Mouse (Mus musculus) forebrain, embryonic 11.5 days (tissue): ENCODE results near the gene Gbx1. TPM values are rescaled to one million over a fixed set of nuclear protein-coding genes. Genes with fewer than 3 reads are reported as not detected.
"Not testable (repeated sequence)": the region's sequence is repeated elsewhere in the genome, so short reads cannot be mapped to it uniquely, and the experiment has no call there.

Source experiments
- ATAC-seq: fragments of 200-750 bp; cut with Nextera tagmentation; replicated peaks from 2 replicates; pipeline ENCODE4 v1.8.0; 2017; ENCODE audit warnings: moderate TSS enrichment; ENCODE audit not compliant: low FRiP score
- DNase-seq: peaks from one replicate; pipeline ENCODE4 v3.0.0-alpha.2; 2017; ENCODE audit warnings: low spot score
- H3K27ac ChIP-seq: fragments of 300-500 bp; sonication (generic); 2 replicates; pipeline ENCODE4 v1.5.1; 2014; ENCODE audit warnings: low read depth, low read length
- H3K27me3 ChIP-seq: fragments of 300-500 bp; sonication (generic); 2 replicates; pipeline ENCODE4 v1.6.1; 2014; ENCODE audit warnings: mild to moderate bottlenecking, low read length, mixed read lengths; ENCODE audit not compliant: control insufficient read depth, insufficient read depth
- H3K36me3 ChIP-seq: fragments of 300-500 bp; sonication (generic); 2 replicates; pipeline ENCODE4 v1.6.1; 2014; ENCODE audit warnings: mild to moderate bottlenecking, low read length, moderate library complexity, mixed read lengths; ENCODE audit not compliant: control insufficient read depth, insufficient read depth
- H3K4me1 ChIP-seq: fragments of 300-500 bp; sonication (generic); replicated peaks from 2 replicates; pipeline ENCODE4 v1.6.1; 2014; ENCODE audit warnings: low read length, mixed read lengths; ENCODE audit not compliant: control insufficient read depth, insufficient read depth
- H3K4me2 ChIP-seq: fragments of 300-500 bp; sonication (generic); 2 replicates; pipeline ENCODE4 v1.6.1; 2014; ENCODE audit warnings: low read depth, mild to moderate bottlenecking, low read length, moderate library complexity, mixed read lengths; ENCODE audit not compliant: severe bottlenecking
- H3K4me3 ChIP-seq: fragments of 300-500 bp; sonication (generic); 2 replicates; pipeline ENCODE4 v1.5.1; 2014; ENCODE audit warnings: low read depth, low read length
- H3K9ac ChIP-seq: fragments of 300-500 bp; sonication (generic); 2 replicates; pipeline ENCODE4 v1.6.1; 2014; ENCODE audit warnings: low read length
- H3K9me3 ChIP-seq: fragments of 300-500 bp; sonication (generic); 2 replicates; pipeline ENCODE4 v1.6.1; 2016; ENCODE audit warnings: low read length, mixed read lengths; ENCODE audit not compliant: control insufficient read depth
- WGBS: fragments of 180-500 bp; shearing (Covaris S2); extraction: QIAGEN DNeasy Blood & Tissue Kit; methylation state at CpG from one replicate; pipeline ENCODE4 v1.1.7; 2014; 5-methylcytosine and 5-hydroxymethylcytosine counted together
- polyA plus RNA-seq: library from polyadenylated mRNA; unstranded; fragments of >200 nt; fragmentation: Nextera tagmentation; extraction: Ambion mirVana; gene quantifications from 2 replicates; pipeline ENCODE4 v1.2.1, GENCODE M21; 2014

Gene Gbx1
- 0.64 and 0.79 TPM in 2 replicates for polyA plus RNA-seq

DNA sequence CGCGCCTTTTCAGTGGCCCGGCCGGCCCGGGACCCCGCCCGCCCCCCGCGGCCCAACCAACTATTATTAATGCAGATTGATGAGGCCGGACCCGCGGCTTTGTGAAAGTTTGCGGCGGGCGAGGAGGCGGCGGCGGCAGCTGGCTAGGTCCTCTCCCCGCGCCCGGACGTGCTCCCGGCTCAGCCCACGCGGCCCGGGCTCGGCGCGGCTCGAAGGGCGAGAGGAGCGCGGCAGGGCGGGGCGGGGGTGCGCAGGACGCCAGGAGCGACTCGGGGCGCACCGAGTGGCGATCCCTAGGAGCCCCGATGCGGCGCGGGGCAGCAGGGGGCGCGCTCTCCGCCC lies at the start of gene Gbx1:
Gbx1 (minus strand) TSS at position 314 of the 342 bp plus-strand sequence.
- under 1% methylated on average over 32 of the region's 49 CpGs for WGBS
- peak; percentile 45 for ATAC-seq
- DNase-seq: peak; percentile 75
- peaks cover 16% of the 10 kb centered on the region for H3K4me1 ChIP-seq
- H3K9ac ChIP-seq: peak within 1 kb of the TSS; percentile 44
- H3K9me3 ChIP-seq: no peaks in the 10 kb centered on the region
- H3K36me3 ChIP-seq: no peaks in the 10 kb centered on the region
- no peak within 1 kb of the TSS for H3K27ac ChIP-seq
- peaks cover 68% of the 10 kb centered on the region for H3K27me3 ChIP-seq
- peak within 1 kb of the TSS; percentile 47 for H3K4me3 ChIP-seq
- H3K4me2 ChIP-seq: peak within 1 kb of the TSS; percentile 83

DNA sequence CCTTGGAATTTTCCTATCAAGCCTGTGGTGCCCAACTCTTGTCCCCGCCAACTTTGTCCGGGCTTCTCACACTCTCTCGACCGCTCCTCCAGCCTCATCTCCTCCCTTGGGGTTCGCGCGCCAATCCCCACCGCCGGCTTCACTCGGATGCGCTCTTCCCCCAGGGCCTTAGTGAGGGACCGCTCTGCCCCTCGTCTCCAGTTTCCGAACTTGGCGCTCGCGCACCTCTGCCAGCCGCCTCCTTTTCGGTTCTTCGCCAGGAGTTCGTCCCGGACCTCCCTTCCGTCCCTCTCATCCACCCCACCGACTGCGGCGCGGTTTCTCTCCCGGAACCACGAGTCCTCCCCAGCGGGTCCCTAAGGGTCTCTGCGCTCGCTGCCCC lies 49.8 kb upstream of the Gbx1 start:
- H3K27me3 ChIP-seq: no peaks in the 10 kb centered on the region
- no peaks in the 10 kb centered on the region for H3K9me3 ChIP-seq
- H3K4me1 ChIP-seq: peaks cover 5% of the 10 kb centered on the region
- DNase-seq: no peak
- peak; percentile 36; the same call in 1 of the 2 replicates for ATAC-seq
- H3K27ac ChIP-seq: peak overlapping the region; percentile 55; the same call in 1 of the 2 replicates
- H3K4me3 ChIP-seq: peak overlapping the region; percentile 78
- under 1% methylated on average over 32 of the region's 32 CpGs for WGBS
- peak overlapping the region; percentile 86 for H3K4me2 ChIP-seq
- peaks cover 11% of the 10 kb centered on the region; the same call in 1 of the 2 replicates for H3K36me3 ChIP-seq
- peak overlapping the region; percentile 87 for H3K9ac ChIP-seq

DNA sequence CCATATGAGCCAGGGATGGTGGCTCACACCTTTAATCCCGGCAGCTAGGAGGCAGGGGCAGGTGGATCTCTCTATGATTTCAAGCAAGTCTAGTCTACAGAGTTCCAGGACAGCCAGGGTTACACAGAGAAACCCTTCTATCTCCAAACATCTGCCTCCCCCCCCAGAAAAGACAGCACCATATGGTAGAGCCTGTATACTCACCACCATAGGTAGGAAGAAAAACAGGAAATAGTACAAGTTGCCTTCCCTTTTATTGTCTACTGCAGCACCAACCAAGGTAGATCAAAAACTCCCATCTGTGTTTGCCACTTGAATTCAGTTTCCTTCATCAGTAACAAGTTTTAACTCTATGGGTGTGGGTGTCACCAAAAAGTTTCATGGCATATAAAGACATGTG lies 48.9 kb upstream of the Gbx1 start:
- peak overlapping the region; percentile 87 for H3K9ac ChIP-seq

DNA sequence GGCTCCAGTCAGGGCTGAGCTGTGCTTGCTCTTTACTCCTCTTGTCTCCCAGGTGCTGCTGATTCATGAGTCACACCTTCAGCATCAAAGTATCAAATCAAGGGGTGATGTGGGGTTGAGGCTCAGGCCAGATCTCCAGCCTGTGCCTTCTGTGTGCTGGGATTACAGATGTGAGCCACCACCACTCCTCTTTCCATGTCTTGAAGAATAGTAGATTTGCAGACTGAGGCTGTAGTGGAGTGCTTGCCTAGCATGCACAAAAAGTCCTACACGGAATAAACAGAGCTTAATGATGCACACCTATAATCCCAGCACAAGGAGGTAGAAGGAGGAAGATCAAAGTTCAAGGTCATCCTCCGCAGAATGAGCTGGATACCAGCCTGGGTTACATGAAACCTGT lies 29.7 kb upstream of the Gbx1 start, which contains the start of gene 4931409K22Rik:
4931409K22Rik (minus strand) TSS at position 101 of the 400 bp plus-strand sequence.
- no peaks in the 10 kb centered on the region for H3K9me3 ChIP-seq
- WGBS: 77% methylated on average over 2 of the region's 2 CpGs
- ATAC-seq: no peak
- no peak within 1 kb of the TSS for H3K9ac ChIP-seq
- no peaks in the 10 kb centered on the region for H3K27me3 ChIP-seq
- H3K36me3 ChIP-seq: no peaks in the 10 kb centered on the region
- H3K4me1 ChIP-seq: no peaks in the 10 kb centered on the region
- H3K27ac ChIP-seq: no peak within 1 kb of the TSS
- no peak within 1 kb of the TSS for H3K4me3 ChIP-seq
- no peak within 1 kb of the TSS for H3K4me2 ChIP-seq
- no peak for DNase-seq

More for the DNA sequence above, 48.9 kb upstream of the Gbx1 start:
- no peaks in the 10 kb centered on the region for H3K9me3 ChIP-seq
- H3K27me3 ChIP-seq: no peaks in the 10 kb centered on the region
- 77% methylated on average over 1 of the region's 1 CpGs for WGBS
- H3K36me3 ChIP-seq: peaks cover 11% of the 10 kb centered on the region; the same call in 1 of the 2 replicates
- peak overlapping the region; percentile 78 for H3K4me3 ChIP-seq
- peak overlapping the region; percentile 86 for H3K4me2 ChIP-seq
- H3K27ac ChIP-seq: no peak overlapping the region
- no peak for DNase-seq
- no peak for ATAC-seq
- peaks cover 5% of the 10 kb centered on the region for H3K4me1 ChIP-seq

DNA sequence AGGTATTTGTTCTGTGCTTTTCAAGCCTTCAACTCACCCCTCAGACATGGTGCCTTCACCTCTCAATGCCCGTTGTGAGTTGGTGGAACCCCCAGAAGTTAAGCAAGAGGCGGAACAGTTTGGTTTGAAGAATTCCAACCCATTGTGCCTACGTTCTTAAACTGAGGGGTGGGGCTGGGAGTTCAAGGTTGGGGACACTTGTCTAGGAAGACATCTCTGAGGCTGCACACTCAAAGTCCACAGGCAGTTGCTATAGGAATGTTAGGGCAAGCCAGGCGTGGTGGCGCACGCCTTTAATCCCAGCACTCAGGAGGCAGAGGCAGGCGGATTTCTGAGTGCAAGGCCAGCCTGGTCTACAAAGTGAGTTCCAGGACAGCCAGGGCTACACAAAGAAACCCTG lies 28.3 kb upstream of the Gbx1 start:
- H3K9me3 ChIP-seq, DNase-seq, H3K4me3 ChIP-seq, H3K36me3 ChIP-seq, ATAC-seq, H3K9ac ChIP-seq, H3K4me2 ChIP-seq, H3K27me3 ChIP-seq, H3K27ac ChIP-seq, H3K4me1 ChIP-seq: not testable (repeated sequence)
- WGBS: 94% methylated on average over 7 of the region's 7 CpGs

DNA sequence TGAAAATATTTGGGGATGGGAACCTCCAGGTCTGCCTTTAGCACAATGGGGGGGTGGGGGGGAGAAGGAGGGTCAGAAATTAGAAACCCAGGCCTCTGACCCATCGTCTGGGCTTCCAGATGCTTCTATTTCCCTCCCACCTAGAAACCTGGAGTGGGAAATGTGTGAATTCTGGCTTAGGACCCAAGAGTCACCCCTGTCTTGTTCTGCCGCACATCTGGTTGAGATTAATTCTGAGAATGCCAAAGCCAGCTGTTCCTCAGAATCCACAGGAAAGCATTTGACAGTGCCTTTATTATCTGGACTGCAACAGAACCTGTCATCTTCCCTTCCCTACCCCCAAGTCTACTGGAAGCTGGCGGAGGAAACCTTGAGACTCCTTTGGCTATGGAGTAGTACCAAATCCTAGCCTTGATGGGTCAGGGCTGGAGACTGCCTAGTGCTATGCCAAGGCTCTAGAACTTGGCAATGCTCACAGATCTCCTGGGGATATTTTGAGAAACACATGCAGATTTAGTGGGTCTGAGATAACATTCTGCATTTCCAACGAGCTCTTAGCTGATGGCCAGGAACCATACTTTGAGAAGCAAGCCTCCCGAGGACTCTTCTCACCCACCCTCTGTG lies 26.7 kb upstream of the Gbx1 start:
- ATAC-seq: no peak
- Histone ChIP-seq H3K27ac (no peak overlapping the region), H3K4me3 (no peak overlapping the region), H3K4me1 (peaks cover 7% of the 10 kb centered on the region; the same call in 1 of the 2 replicates), H3K27me3 (no peaks in the 10 kb centered on the region), H3K9ac (no peak overlapping the region), H3K4me2 (no peak overlapping the region), H3K36me3 (no peaks in the 10 kb centered on the region), H3K9me3 (no peaks in the 10 kb centered on the region)
- no peak for DNase-seq
- WGBS: 75% methylated on average over 5 of the region's 5 CpGs

DNA sequence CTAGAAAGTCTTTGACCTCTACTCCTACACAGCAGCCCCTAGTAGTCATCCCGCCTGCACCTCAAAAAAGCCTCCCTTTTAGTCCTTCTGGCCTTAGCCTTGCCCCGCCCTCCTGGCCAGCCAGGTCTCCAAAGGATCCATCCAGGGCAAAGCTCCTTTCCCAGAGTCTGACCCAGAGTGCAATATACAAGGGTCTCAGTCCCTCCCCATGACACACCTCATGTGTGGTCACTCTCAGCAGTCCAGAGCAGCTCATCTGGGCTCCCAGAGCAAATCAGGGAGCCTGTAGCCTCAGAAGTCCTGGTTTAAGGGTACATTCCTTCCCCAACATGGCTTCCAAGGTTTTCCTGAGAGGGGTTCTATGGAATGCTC lies 24.3 kb upstream of the Gbx1 start:
- 50% methylated on average over 2 of the region's 2 CpGs for WGBS
- Histone ChIP-seq H3K4me3 (no peak overlapping the region), H3K4me2 (peak overlapping the region; percentile 32; the same call in 1 of the 2 replicates), H3K9ac (peak overlapping the region; percentile 30; the same call in 1 of the 2 replicates), H3K27me3 (no peaks in the 10 kb centered on the region), H3K36me3 (no peaks in the 10 kb centered on the region), H3K27ac (no peak overlapping the region; the same call in 1 of the 2 replicates), H3K4me1 (peaks cover 7% of the 10 kb centered on the region; the same call in 1 of the 2 replicates), H3K9me3 (no peaks in the 10 kb centered on the region)
- DNase-seq (no peak), ATAC-seq (no peak; the same call in none of the 2 replicates)

DNA sequence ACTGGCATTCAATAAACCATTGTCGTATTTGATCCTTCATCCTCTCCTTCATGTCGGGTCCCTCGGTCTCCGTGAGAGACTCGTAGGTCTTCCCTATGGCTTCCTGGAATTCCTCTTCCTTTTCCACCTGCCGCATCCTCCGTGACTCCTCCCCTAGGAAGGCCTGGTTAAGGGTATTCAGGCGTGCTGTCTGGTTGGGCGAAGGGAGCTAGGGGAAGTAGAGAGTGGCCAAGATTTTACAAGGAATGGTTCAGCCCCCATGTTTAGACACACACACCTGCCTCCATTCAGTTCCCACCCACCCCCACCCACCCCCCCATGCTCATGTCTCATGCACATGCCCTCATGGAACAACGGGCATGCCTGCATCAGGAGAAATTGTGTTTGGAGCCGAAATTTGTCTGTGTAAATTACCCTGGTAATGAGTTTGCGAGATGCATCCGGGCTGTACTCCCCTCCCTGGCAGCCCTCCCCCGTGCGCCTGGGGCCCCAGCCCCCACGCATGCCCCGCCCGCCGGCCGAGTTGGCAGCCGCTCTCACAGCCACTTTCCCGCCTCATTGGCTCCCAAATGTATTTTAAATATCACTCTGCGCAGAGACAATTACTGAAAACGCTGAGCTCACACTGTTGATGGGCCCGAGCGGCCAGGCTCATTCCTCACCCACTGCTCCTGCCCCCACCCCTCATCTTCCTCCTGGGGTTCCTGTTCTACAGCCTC lies 23.8 kb upstream of the Gbx1 start:
- Histone ChIP-seq H3K27me3 (no peaks in the 10 kb centered on the region), H3K4me3 (no peak overlapping the region), H3K4me1 (peaks cover 7% of the 10 kb centered on the region; the same call in 1 of the 2 replicates), H3K36me3 (no peaks in the 10 kb centered on the region), H3K9me3 (no peaks in the 10 kb centered on the region), H3K9ac (peak overlapping the region; percentile 30; the same call in 1 of the 2 replicates), H3K4me2 (peak overlapping the region; percentile 32; the same call in 1 of the 2 replicates), H3K27ac (peak overlapping the region; percentile 1; the same call in 1 of the 2 replicates)
- DNase-seq: peak; percentile 81
- peak; percentile 79 for ATAC-seq
- WGBS: 29% methylated on average over 26 of the region's 26 CpGs
